ENCODE assay signal across 30 mouse cellular contexts in genomic region chrX:18174831-18175230, GRCm38 (mm10). TPM values are rescaled to one million over a fixed set of nuclear protein-coding genes. Genes with fewer than 3 reads are reported as not detected.
DNase-seq lines count a peak whose midpoint lies in the region; ATAC-seq lines count a peak whose summit lies in the region.
"Had no signal": no experiment of that assay in that cellular context is flagged by ENCODE, and none has a peak within 500 bp of the region (broad histone marks: within the 10 kb centered on the region; RNA-seq: fewer than 3 reads in every experiment).

No protein-coding gene starts in this region.

- 15% methylated on average over 4 of the region's 4 CpGs for WGBS in heart, embryonic 16.5 days
- 35% methylated on average over 4 of the region's 4 CpGs for WGBS in heart, embryonic 10.5 days
- WGBS in kidney, embryonic 16.5 days = 21% methylated on average over 4 of the region's 4 CpGs
- 19% methylated on average over 4 of the region's 4 CpGs for WGBS in kidney, embryonic 14.5 days
- WGBS in midbrain, embryonic 11.5 days = 65% methylated on average over 4 of the region's 4 CpGs

- no peaks in the 10 kb centered on the region for H3K9me3 ChIP-seq in heart, embryonic 16.5 days (replicated peaks; ENCODE audit: control insufficient read depth, low read length)
- no peaks in the 10 kb centered on the region for H3K9me3 ChIP-seq in heart, embryonic 10.5 days
- no peaks in the 10 kb centered on the region for H3K9me3 ChIP-seq in kidney, embryonic 16.5 days (ENCODE audit: low read length)
- no peaks in the 10 kb centered on the region for H3K9me3 ChIP-seq in kidney, embryonic 14.5 days (ENCODE audit: control insufficient read depth, low read length)
- H3K9me3 ChIP-seq in midbrain, embryonic 11.5 days (ENCODE audit: control insufficient read depth, low read length) = no peaks in the 10 kb centered on the region
- H3K9me3 ChIP-seq: embryonic facial prominence, embryonic 10.5 days; embryonic facial prominence, embryonic 13.5 days; forebrain, embryonic 12.5 days; forebrain, embryonic 15.5 days; hindbrain, embryonic 12.5 days; hindbrain, embryonic 15.5 days had no signal

- H3K9ac ChIP-seq in heart, embryonic 16.5 days (ENCODE audit: low read length) = no peak overlapping the region
- H3K9ac ChIP-seq in kidney, embryonic 16.5 days (replicated peaks; ENCODE audit: low read length) = no peak overlapping the region
- no peak overlapping the region for H3K9ac ChIP-seq in kidney, embryonic 14.5 days (ENCODE audit: low read depth, low read length)
- H3K9ac ChIP-seq in midbrain, embryonic 11.5 days (ENCODE audit: low read length) = no peak overlapping the region
- H3K9ac ChIP-seq: embryonic facial prominence, embryonic 13.5 days; forebrain, embryonic 12.5 days; forebrain, embryonic 15.5 days; hindbrain, embryonic 12.5 days; hindbrain, embryonic 15.5 days had no signal

- H3K4me3 ChIP-seq in heart, embryonic 16.5 days (ENCODE audit: low read length) = no peak overlapping the region
- H3K4me3 ChIP-seq in heart, embryonic 10.5 days = no peak overlapping the region
- H3K4me3 ChIP-seq in kidney, embryonic 16.5 days (ENCODE audit: low read length) = no peak overlapping the region
- H3K4me3 ChIP-seq in kidney, embryonic 14.5 days (ENCODE audit: low read length) = no peak overlapping the region
- no peak overlapping the region for H3K4me3 ChIP-seq in midbrain, embryonic 11.5 days (ENCODE audit: low read depth, low read length)
- H3K4me3 ChIP-seq: embryonic facial prominence, embryonic 10.5 days; embryonic facial prominence, embryonic 13.5 days; erythroblast, embryonic 14.5 days; forebrain, embryonic 12.5 days; forebrain, embryonic 15.5 days; hindbrain, embryonic 12.5 days; hindbrain, embryonic 15.5 days had no signal

- H3K4me1 ChIP-seq in heart, embryonic 16.5 days (ENCODE audit: control insufficient read depth, insufficient read depth, low read length) = peaks cover 10% of the 10 kb centered on the region
- no peaks in the 10 kb centered on the region for H3K4me1 ChIP-seq in heart, embryonic 10.5 days
- H3K4me1 ChIP-seq in kidney, embryonic 16.5 days (ENCODE audit: insufficient read depth, low read length) = 0 out of 2 replicates have a peak, but pooled peaks cover 3% of the 10 kb centered on the region
- H3K4me1 ChIP-seq in kidney, embryonic 14.5 days (ENCODE audit: control insufficient read depth, insufficient read depth, low read length) = no peaks in the 10 kb centered on the region
- no peaks in the 10 kb centered on the region for H3K4me1 ChIP-seq in midbrain, embryonic 11.5 days (ENCODE audit: control insufficient read depth, insufficient read depth, low read length)
- H3K4me1 ChIP-seq: embryonic facial prominence, embryonic 10.5 days; embryonic facial prominence, embryonic 13.5 days; forebrain, embryonic 12.5 days; forebrain, embryonic 15.5 days; hindbrain, embryonic 12.5 days; hindbrain, embryonic 15.5 days had no signal

- no peaks in the 10 kb centered on the region for H3K36me3 ChIP-seq in heart, embryonic 16.5 days (ENCODE audit: control insufficient read depth, insufficient read depth)
- H3K36me3 ChIP-seq in heart, embryonic 10.5 days = no peaks in the 10 kb centered on the region
- no peaks in the 10 kb centered on the region for H3K36me3 ChIP-seq in kidney, embryonic 16.5 days (ENCODE audit: insufficient read depth, low read length)
- H3K36me3 ChIP-seq in kidney, embryonic 14.5 days (ENCODE audit: control insufficient read depth, insufficient read depth, low read length) = no peaks in the 10 kb centered on the region
- no peaks in the 10 kb centered on the region for H3K36me3 ChIP-seq in midbrain, embryonic 11.5 days (ENCODE audit: control insufficient read depth, insufficient read depth, low read length)
- H3K36me3 ChIP-seq: embryonic facial prominence, embryonic 10.5 days; embryonic facial prominence, embryonic 13.5 days; forebrain, embryonic 12.5 days; forebrain, embryonic 15.5 days; hindbrain, embryonic 12.5 days; hindbrain, embryonic 15.5 days had no signal

- H3K27me3 ChIP-seq in heart, embryonic 16.5 days (ENCODE audit: control insufficient read depth, insufficient read depth, low read length) = no peaks in the 10 kb centered on the region
- no peaks in the 10 kb centered on the region for H3K27me3 ChIP-seq in heart, embryonic 10.5 days (ENCODE audit: insufficient read depth, poor library complexity, severe bottlenecking)
- H3K27me3 ChIP-seq in kidney, embryonic 16.5 days (ENCODE audit: insufficient read depth, low read length) = no peaks in the 10 kb centered on the region
- H3K27me3 ChIP-seq in kidney, embryonic 14.5 days (ENCODE audit: control insufficient read depth, insufficient read depth, low read length) = no peaks in the 10 kb centered on the region
- H3K27me3 ChIP-seq in midbrain, embryonic 11.5 days (ENCODE audit: control insufficient read depth, insufficient read depth, low read length) = no peaks in the 10 kb centered on the region
- H3K27me3 ChIP-seq: embryonic facial prominence, embryonic 13.5 days; forebrain, embryonic 12.5 days; forebrain, embryonic 15.5 days; hindbrain, embryonic 12.5 days; hindbrain, embryonic 15.5 days had no signal

- peak overlapping the region; percentile 9 for H3K4me2 ChIP-seq in heart, embryonic 16.5 days (ENCODE audit: low read depth, low read length)
- no peak overlapping the region for H3K4me2 ChIP-seq in kidney, embryonic 16.5 days (replicated peaks; ENCODE audit: low read depth, low read length)
- H3K4me2 ChIP-seq in kidney, embryonic 14.5 days (replicated peaks; ENCODE audit: low read depth, low read length) = no peak overlapping the region
- H3K4me2 ChIP-seq in midbrain, embryonic 11.5 days = no peak overlapping the region
- H3K4me2 ChIP-seq: embryonic facial prominence, embryonic 13.5 days; forebrain, embryonic 12.5 days; forebrain, embryonic 15.5 days; hindbrain, embryonic 12.5 days; hindbrain, embryonic 15.5 days had no signal

- H3K27ac ChIP-seq in heart, embryonic 16.5 days (ENCODE audit: low read length) = no peak overlapping the region
- H3K27ac ChIP-seq in heart, embryonic 10.5 days = no peak overlapping the region
- H3K27ac ChIP-seq in kidney, embryonic 16.5 days (ENCODE audit: low read length) = no peak overlapping the region
- no peak overlapping the region for H3K27ac ChIP-seq in kidney, embryonic 14.5 days (ENCODE audit: low read depth, low read length)
- H3K27ac ChIP-seq in midbrain, embryonic 11.5 days (ENCODE audit: low read depth, low read length) = no peak overlapping the region
- H3K27ac ChIP-seq: embryonic facial prominence, embryonic 10.5 days; embryonic facial prominence, embryonic 13.5 days; forebrain, embryonic 12.5 days; forebrain, embryonic 15.5 days; hindbrain, embryonic 12.5 days; hindbrain, embryonic 15.5 days had no signal

- DNase-seq in heart, embryonic 10.5 days (ENCODE audit: low spot score) = no peak
- DNase-seq in Muller cell, postnatal 12 days (ENCODE audit: inconsistent ontology term) = peak; percentile 37
- no peak for DNase-seq in midbrain, embryonic 11.5 days (ENCODE audit: low spot score, missing footprints)
- DNase-seq: adrenal gland, adult 8-10 months; adrenal gland, postnatal 25 days; cerebellum, adult 11-12 months; cerebellum, adult 8-10 months; cerebellum, postnatal 10 days; cerebellum, postnatal 36 days; embryo, embryonic 11 days; gastrocnemius, postnatal 10 days; heart, adult 11 months; heart, postnatal 14 days had no signal

- ATAC-seq in heart, embryonic 16.5 days (replicated peaks; ENCODE audit: extremely low read depth, insufficient read depth, low FRiP score) = no peak
- peak; percentile 46; the same call in 1 of the 2 replicates for ATAC-seq in kidney, embryonic 16.5 days (ENCODE audit: low FRiP score, low TSS enrichment)
- ATAC-seq in kidney, embryonic 14.5 days (ENCODE audit: low FRiP score, low TSS enrichment) = no peak
- no peak for ATAC-seq in midbrain, embryonic 11.5 days (ENCODE audit: low FRiP score)
- ATAC-seq: activated CD4-positive, CD25-positive, alpha-beta regulatory T cell, adult 4 months; CD4-positive, CD25-positive, alpha-beta regulatory T cell, adult 4 months; forebrain, embryonic 15.5 days had no signal

RNA-seq across cellular contexts. Expression of gene Kdm6a, which starts 12.5 kb away (rescaled TPM):
- polyA plus RNA-seq in heart, embryonic 16.5 days (2015; fragmentation: Nextera tagmentation; extraction: Ambion mirVana) = 15.2 and 16.6 TPM in 2 replicates
- 18.9 and 23.6 TPM in 2 replicates for polyA plus RNA-seq in heart, embryonic 10.5 days (2016; fragmentation: Nextera tagmentation; extraction: Ambion mirVana)
- polyA plus RNA-seq in kidney, embryonic 16.5 days (2015; fragmentation: Nextera tagmentation; extraction: Ambion mirVana) = 25.3 and 26.2 TPM in 2 replicates
- polyA plus RNA-seq in kidney, embryonic 14.5 days (2014; fragmentation: Nextera tagmentation; extraction: Ambion mirVana) = 22.4 and 27.1 TPM in 2 replicates
- 34.7 and 41.8 TPM in 2 replicates for polyA plus RNA-seq in midbrain, embryonic 11.5 days (2014; fragmentation: Nextera tagmentation; extraction: Ambion mirVana)

RNA-seq across cellular contexts. Expression of gene Dusp21, which starts 29.2 kb away (rescaled TPM):
- not detected in 2 replicates for polyA plus RNA-seq in heart, embryonic 16.5 days (2015; fragmentation: Nextera tagmentation; extraction: Ambion mirVana)
- not detected in 2 replicates for polyA plus RNA-seq in heart, embryonic 10.5 days (2016; fragmentation: Nextera tagmentation; extraction: Ambion mirVana)
- polyA plus RNA-seq in kidney, embryonic 16.5 days (2015; fragmentation: Nextera tagmentation; extraction: Ambion mirVana) = not detected in 2 replicates
- polyA plus RNA-seq in kidney, embryonic 14.5 days (2014; fragmentation: Nextera tagmentation; extraction: Ambion mirVana) = not detected in 2 replicates
- not detected in 2 replicates for polyA plus RNA-seq in midbrain, embryonic 11.5 days (2014; fragmentation: Nextera tagmentation; extraction: Ambion mirVana)
- polyA plus RNA-seq: activated CD4-positive, CD25-positive, alpha-beta regulatory T cell, adult 4 months; brain, embryonic 14.5 days; C2C12; CD4-positive, CD25-positive, alpha-beta regulatory T cell, adult 4 months; cortical plate, adult 2 months; embryonic facial prominence, embryonic 10.5 days; embryonic facial prominence, embryonic 13.5 days; erythroblast, embryonic 14.5 days; forebrain, embryonic 12.5 days; forebrain, embryonic 15.5 days; heart, embryonic 14.5 days; hindbrain, embryonic 12.5 days; hindbrain, embryonic 15.5 days; intestine, embryonic 14.5 days had no signal
